ENCODE assay signal across 9 mouse cellular contexts in genomic region chr12:82415690-82416364, GRCm38 (mm10).
A peak's percentile ranks its signal among the peaks of the same experiment; 100 is the strongest.
DNase-seq lines count a peak whose midpoint lies in the region; ATAC-seq and TF ChIP-seq lines count a peak whose summit lies in the region.
"Had no signal": no experiment of that assay in that cellular context is flagged by ENCODE, and none has a peak within 500 bp of the region (broad histone marks: within the 10 kb centered on the region; RNA-seq: fewer than 3 reads in every experiment).

No protein-coding gene starts in this region.

- no peak overlapping the region for H3K27ac ChIP-seq in hindbrain, embryonic 14.5 days
- no peak overlapping the region for H3K27ac ChIP-seq in hindbrain, embryonic 10.5 days
- H3K27ac ChIP-seq in midbrain, postnatal 0 days (ENCODE audit: low read depth, low read length), result no peak overlapping the region
- H3K27ac ChIP-seq: macrophage had no signal

- H3K4me2 ChIP-seq in hindbrain, embryonic 14.5 days (replicated peaks), result no peak overlapping the region
- no peak overlapping the region for H3K4me2 ChIP-seq in midbrain, postnatal 0 days (ENCODE audit: low read depth, low read length, poor library complexity, severe bottlenecking)

- peak; percentile 20; the same call in 1 of the 2 replicates for TF ChIP-seq CTCF in midbrain, postnatal 0 days (IDR thresholded peaks at IDR 0.05)

- no peak overlapping the region for H3K9ac ChIP-seq in hindbrain, embryonic 14.5 days
- no peak overlapping the region for H3K9ac ChIP-seq in midbrain, postnatal 0 days (replicated peaks; ENCODE audit: low read length, poor library complexity, severe bottlenecking)

- DNase-seq in hindbrain, embryonic 14.5 days (ENCODE audit: low spot score), result peak; percentile 47
- DNase-seq in hindbrain, embryonic 10.5 days (ENCODE audit: low spot score), result no peak
- DNase-seq in ZHBTc4 (ENCODE audit: low read depth, low spot score), result peak; percentile 9
- DNase-seq in fibroblast of lung, adult 2 months (ENCODE audit: low read depth), result peak; percentile 97
- peak; percentile 50 for DNase-seq in heart, postnatal 25 days (ENCODE audit: low spot score)
- peak; percentile 84 for DNase-seq in midbrain, postnatal 0 days (ENCODE audit: low spot score)
- DNase-seq in frontal cortex, postnatal 10 days (ENCODE audit: low spot score in 2 of 2), result no peak

- H3K9me3 ChIP-seq in hindbrain, embryonic 14.5 days (ENCODE audit: control insufficient read depth, low read length), result no peaks in the 10 kb centered on the region
- H3K9me3 ChIP-seq in hindbrain, embryonic 10.5 days, result no peaks in the 10 kb centered on the region
- no peaks in the 10 kb centered on the region for H3K9me3 ChIP-seq in midbrain, postnatal 0 days (ENCODE audit: low read length)

- intact Hi-C loops in heart, postnatal 25 days (cut with DNase I), result no loop called here

- ATAC-seq in hindbrain, embryonic 14.5 days (ENCODE audit: low FRiP score), result peak; percentile 73; the same call in 1 of the 2 replicates
- ATAC-seq in midbrain, postnatal 0 days (ENCODE audit: low FRiP score), result peak; percentile 31; the same call in 1 of the 2 replicates
- no peak for ATAC-seq in erythroblast, adult 5-6 weeks (replicated peaks; ENCODE audit: low FRiP score, poor library complexity, severe bottlenecking)

- 0 out of 2 replicates have a peak, but pooled peaks cover 5% of the 10 kb centered on the region for H3K36me3 ChIP-seq in hindbrain, embryonic 14.5 days (replicated peaks; ENCODE audit: control insufficient read depth, insufficient read depth)
- H3K36me3 ChIP-seq in hindbrain, embryonic 10.5 days, result peaks cover 62% of the 10 kb centered on the region
- H3K36me3 ChIP-seq in midbrain, postnatal 0 days (ENCODE audit: insufficient read depth, low read length), result no peaks in the 10 kb centered on the region

- 72% methylated on average over 4 of the region's 4 CpGs for WGBS in hindbrain, embryonic 14.5 days
- 88% methylated on average over 4 of the region's 4 CpGs for WGBS in hindbrain, embryonic 10.5 days
- WGBS in midbrain, postnatal 0 days, result 73% methylated on average over 4 of the region's 4 CpGs

- H3K4me3 ChIP-seq in hindbrain, embryonic 14.5 days (replicated peaks; ENCODE audit: low read length), result no peak overlapping the region
- no peak overlapping the region for H3K4me3 ChIP-seq in hindbrain, embryonic 10.5 days
- no peak overlapping the region for H3K4me3 ChIP-seq in midbrain, postnatal 0 days (ENCODE audit: low read depth, low read length)

- no peaks in the 10 kb centered on the region for H3K27me3 ChIP-seq in hindbrain, embryonic 14.5 days (ENCODE audit: control insufficient read depth, insufficient read depth, low read length)
- no peaks in the 10 kb centered on the region for H3K27me3 ChIP-seq in hindbrain, embryonic 10.5 days (ENCODE audit: insufficient read depth, poor library complexity, severe bottlenecking)
- H3K27me3 ChIP-seq in midbrain, postnatal 0 days (ENCODE audit: insufficient read depth, low read length), result no peaks in the 10 kb centered on the region

- H3K4me1 ChIP-seq in hindbrain, embryonic 14.5 days (replicated peaks; ENCODE audit: control insufficient read depth, insufficient read depth, low read length), result no peaks in the 10 kb centered on the region
- peaks cover 6% of the 10 kb centered on the region; the same call in 1 of the 2 replicates for H3K4me1 ChIP-seq in hindbrain, embryonic 10.5 days (replicated peaks)
- no peaks in the 10 kb centered on the region for H3K4me1 ChIP-seq in midbrain, postnatal 0 days (ENCODE audit: insufficient read depth, low read length)

Comparison
In these comparisons a context has a peak if more than half of its experiments do, and no peak if none do; other contexts are left out.
1. DNase-seq: peak in hindbrain, embryonic 14.5 days (single experiment), ZHBTc4 (single experiment), fibroblast of lung, adult 2 months (single experiment), heart, postnatal 25 days (single experiment) and midbrain, postnatal 0 days (single experiment); none in hindbrain, embryonic 10.5 days (single experiment) and frontal cortex, postnatal 10 days (0 of 2).